Mouse (Mus musculus) bone marrow macrophage, adult 2 months (primary cell): ENCODE measurements around the gene Rps6kc1.

Experiments
- CTCF ChIP-seq: IDR thresholded peaks from 2 replicates; pipeline ENCODE4 v1.5.1; 2012; ENCODE audit warnings: low read depth, mild to moderate bottlenecking, low read length, moderate library complexity
- POLR2A ChIP-seq: IDR thresholded peaks from 2 replicates; pipeline ENCODE4 v1.6.1; 2012; ENCODE audit warnings: mild to moderate bottlenecking, low read depth, low read length, borderline replicate concordance

- TF ChIP-seq CTCF (no peak), POLR2A (no peak)
These were observed 133.9 kb downstream of the Rps6kc1 start for GRCm38 (mm10) chr1:190777660-190778059.
